Mouse (Mus musculus) heart, embryonic 15.5 days (tissue): ENCODE results near the gene Snph. TPM values are rescaled to one million over a fixed set of nuclear protein-coding genes. Genes with fewer than 3 reads are reported as not detected.

ENCODE experiments used
- ATAC-seq: fragments of 200-750 bp; cut with Nextera tagmentation; replicated peaks from 2 replicates; pipeline ENCODE4 v1.8.0; 2017; ENCODE audit warnings: low read depth, moderate TSS enrichment; ENCODE audit not compliant: insufficient number of reproducible peaks, insufficient read depth, low FRiP score
- H3K27ac ChIP-seq: fragments of 300-500 bp; sonication (generic); 2 replicates; pipeline ENCODE4 v1.5.1; 2015; ENCODE audit warnings: mild to moderate bottlenecking, inconsistent platforms
- H3K27me3 ChIP-seq: fragments of 300-500 bp; sonication (generic); 2 replicates; pipeline ENCODE4 v1.6.1; 2015; ENCODE audit warnings: inconsistent platforms
- H3K36me3 ChIP-seq: fragments of 300-500 bp; sonication (generic); 2 replicates; pipeline ENCODE4 v1.6.1; 2015; ENCODE audit warnings: mild to moderate bottlenecking, inconsistent platforms
- H3K4me1 ChIP-seq: fragments of 300-500 bp; sonication (generic); replicated peaks from 2 replicates; pipeline ENCODE4 v1.6.1; 2015; ENCODE audit warnings: inconsistent platforms
- H3K4me2 ChIP-seq: fragments of 300-500 bp; sonication (generic); 2 replicates; pipeline ENCODE4 v1.6.1; 2015; ENCODE audit warnings: inconsistent platforms, mild to moderate bottlenecking, moderate library complexity
- H3K4me3 ChIP-seq: fragments of 300-500 bp; sonication (generic); 2 replicates; pipeline ENCODE4 v1.5.1; 2015; ENCODE audit warnings: mild to moderate bottlenecking, inconsistent platforms
- H3K9ac ChIP-seq: fragments of 300-500 bp; sonication (generic); 2 replicates; pipeline ENCODE4 v1.6.1; 2015; ENCODE audit warnings: mild to moderate bottlenecking, inconsistent platforms
- H3K9me3 ChIP-seq: fragments of 300-500 bp; sonication (generic); replicated peaks from 2 replicates; pipeline ENCODE4 v1.6.1; 2016; ENCODE audit warnings: inconsistent platforms
- WGBS: fragments of 180-500 bp; shearing (Covaris S2); methylation state at CpG from one replicate; pipeline ENCODE4 v1.1.7; 2015; ENCODE audit warnings: mixed read lengths; 5-methylcytosine and 5-hydroxymethylcytosine counted together
- polyA plus RNA-seq: library from polyadenylated mRNA; unstranded; fragments of >200 nt; fragmentation: Nextera tagmentation; extraction: Ambion mirVana; gene quantifications from 2 replicates; pipeline ENCODE4 v1.2.1, GENCODE M21; 2015

Snph gene
- polyA plus RNA-seq = 0.18 and 0.25 TPM in 2 replicates

DNA sequence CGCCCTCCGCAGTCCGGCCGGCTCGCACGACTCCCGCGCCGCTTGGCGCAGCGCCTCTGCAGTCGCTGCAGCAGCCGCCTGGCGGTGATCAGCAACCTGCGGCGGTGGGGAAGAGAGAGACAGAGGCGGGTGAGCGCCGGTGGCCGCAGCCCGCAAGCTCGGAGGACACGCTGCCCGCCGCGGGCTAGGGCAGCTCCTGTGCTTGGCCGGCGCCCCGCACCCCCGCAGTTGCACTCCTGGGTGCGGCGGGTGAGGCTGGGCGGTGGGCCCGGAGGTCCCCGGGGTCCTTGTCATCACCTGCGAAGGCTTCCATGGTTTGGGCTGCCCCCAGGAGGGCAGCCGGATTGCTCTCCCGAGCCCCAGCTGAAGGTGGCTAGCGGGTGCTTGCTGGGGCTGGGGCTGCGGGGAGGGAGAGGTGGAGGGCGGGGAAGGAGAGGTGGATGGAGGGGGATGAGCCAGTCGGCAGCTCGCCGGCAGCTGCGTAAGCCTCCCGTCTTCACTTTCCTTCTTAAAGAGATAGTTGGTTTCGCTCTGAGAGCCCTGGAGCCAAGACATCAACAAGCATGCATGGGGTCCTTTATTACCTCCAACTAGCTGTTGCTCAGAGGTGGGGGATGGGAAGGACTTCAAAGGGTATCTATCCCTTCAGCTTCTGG lies at the start of gene Snph:
Gene Snph (minus strand): TSS at position 435 of the 656 bp plus-strand sequence.
- WGBS = under 1% methylated on average over 47 of the region's 47 CpGs
- peaks cover 41% of the 10 kb centered on the region for H3K27me3 ChIP-seq
- H3K27ac ChIP-seq = no peak within 1 kb of the TSS
- H3K36me3 ChIP-seq = no peaks in the 10 kb centered on the region
- no peaks in the 10 kb centered on the region for H3K9me3 ChIP-seq
- peak within 1 kb of the TSS; percentile 57 for H3K9ac ChIP-seq
- peaks cover 10% of the 10 kb centered on the region for H3K4me1 ChIP-seq
- peak within 1 kb of the TSS; percentile 63 for H3K4me3 ChIP-seq
- peak within 1 kb of the TSS; percentile 100 for H3K4me2 ChIP-seq
- ATAC-seq = peak; percentile 65

GRCm38 (mm10) chr2:151676234-151676633 lies 43.8 kb upstream of the Snph start:
- Histone ChIP-seq H3K4me1 (no peaks in the 10 kb centered on the region), H3K27ac (no peak overlapping the region), H3K27me3 (peaks cover 4% of the 10 kb centered on the region; the same call in 1 of the 2 replicates), H3K36me3 (no peaks in the 10 kb centered on the region), H3K9ac (no peak overlapping the region), H3K4me3 (no peak overlapping the region), H3K4me2 (no peak overlapping the region), H3K9me3 (no peaks in the 10 kb centered on the region)
- 54% methylated on average over 2 of the region's 2 CpGs for WGBS
- no peak for ATAC-seq

DNA sequence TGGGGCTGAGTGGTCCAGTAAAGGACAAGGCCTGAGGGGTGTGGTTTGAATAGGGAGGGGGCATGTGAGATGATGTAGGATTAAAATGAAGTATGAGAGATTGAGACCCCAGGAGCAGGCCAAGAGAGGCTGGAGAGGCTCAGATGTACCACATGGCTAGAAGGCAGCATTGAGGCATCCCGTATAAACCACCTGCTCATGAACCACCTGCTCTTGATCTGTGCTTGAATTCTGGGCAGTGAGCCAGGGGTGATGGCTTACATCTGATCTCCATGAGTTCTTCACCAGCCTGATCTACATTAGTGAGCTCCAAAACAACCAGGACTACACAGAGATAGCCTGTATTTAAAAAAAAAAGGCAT lies 38.6 kb upstream of the Snph start:
- Histone ChIP-seq H3K27me3 (peaks cover 11% of the 10 kb centered on the region), H3K27ac (no peak overlapping the region), H3K4me3 (no peak overlapping the region), H3K36me3 (no peaks in the 10 kb centered on the region), H3K4me1 (peaks cover 6% of the 10 kb centered on the region; the same call in 1 of the 2 replicates), H3K9ac (no peak overlapping the region), H3K4me2 (no peak overlapping the region), H3K9me3 (no peaks in the 10 kb centered on the region)
- WGBS = 57% methylated on average over 1 of the region's 1 CpGs
- ATAC-seq = no peak

DNA sequence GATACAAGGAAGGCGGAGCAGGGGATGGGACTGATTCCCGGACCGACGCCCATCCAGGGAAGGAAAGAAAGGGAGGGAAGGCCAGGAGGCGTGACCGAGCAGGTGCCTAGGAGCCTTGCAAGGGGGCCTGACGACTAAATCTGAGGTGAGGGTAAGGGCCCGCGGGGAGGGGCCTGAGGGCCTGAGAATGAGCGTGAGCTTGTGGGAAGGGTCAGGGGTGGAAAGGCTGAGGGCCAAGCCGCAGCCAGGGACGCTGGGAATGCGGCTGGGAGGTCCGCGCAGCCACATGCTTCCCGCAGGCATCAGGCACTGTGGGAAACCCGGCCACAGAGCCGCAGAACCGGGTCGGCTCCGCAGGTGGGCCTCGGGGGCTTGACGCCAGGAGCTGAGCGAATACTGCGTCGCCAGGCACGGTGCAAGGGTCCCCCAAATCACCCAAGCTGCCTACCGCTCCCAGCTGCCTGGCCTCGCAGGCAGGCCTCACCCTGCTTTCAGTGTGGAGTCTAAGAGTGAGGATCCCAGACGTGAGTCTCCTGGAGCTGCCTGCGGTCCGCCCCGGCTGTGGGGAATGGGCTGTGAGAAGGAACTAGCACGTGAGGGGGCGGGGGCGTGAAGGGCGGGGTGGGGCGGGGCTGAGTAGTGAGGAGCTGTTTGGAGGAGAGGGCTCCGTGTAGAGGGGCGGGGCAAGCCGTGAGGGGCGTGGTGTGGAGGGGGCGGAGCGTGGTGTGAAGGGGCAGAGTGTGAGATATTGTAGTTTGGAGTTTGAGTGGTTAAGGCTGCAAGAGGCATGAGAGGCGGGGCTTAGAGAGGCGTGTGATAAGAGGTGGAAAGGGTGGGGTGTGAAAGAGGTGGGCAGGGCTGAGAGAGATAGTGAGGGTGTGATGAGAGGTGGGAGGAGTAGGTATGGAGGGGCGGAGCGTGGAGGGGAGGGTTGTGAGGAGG lies 37.9 kb upstream of the Snph start:
- Histone ChIP-seq H3K4me3 (no peak overlapping the region; the same call in 1 of the 2 replicates), H3K4me1 (peaks cover 6% of the 10 kb centered on the region; the same call in 1 of the 2 replicates), H3K9ac (no peak overlapping the region), H3K27ac (no peak overlapping the region), H3K36me3 (no peaks in the 10 kb centered on the region), H3K4me2 (peak overlapping the region; percentile 38), H3K9me3 (no peaks in the 10 kb centered on the region), H3K27me3 (peaks cover 11% of the 10 kb centered on the region)
- 29% methylated on average over 48 of the region's 48 CpGs for WGBS
- ATAC-seq = no peak

- Histone ChIP-seq H3K9ac (no peak within 1 kb of the TSS), H3K27ac (no peak within 1 kb of the TSS), H3K36me3 (no peaks in the 10 kb centered on the region), H3K9me3 (no peaks in the 10 kb centered on the region), H3K4me2 (no peak within 1 kb of the TSS), H3K4me1 (peaks cover 6% of the 10 kb centered on the region; the same call in 1 of the 2 replicates), H3K27me3 (peaks cover 11% of the 10 kb centered on the region), H3K4me3 (no peak within 1 kb of the TSS)
- 69% methylated on average over 3 of the region's 3 CpGs for WGBS
- ATAC-seq = no peak
These were observed 36.0 kb upstream of the Snph start, which contains the start of gene Rad21l for GRCm38 (mm10) chr2:151668433-151668832. Gene Rad21l, minus strand, starts transcription at chr2:151668533.

DNA sequence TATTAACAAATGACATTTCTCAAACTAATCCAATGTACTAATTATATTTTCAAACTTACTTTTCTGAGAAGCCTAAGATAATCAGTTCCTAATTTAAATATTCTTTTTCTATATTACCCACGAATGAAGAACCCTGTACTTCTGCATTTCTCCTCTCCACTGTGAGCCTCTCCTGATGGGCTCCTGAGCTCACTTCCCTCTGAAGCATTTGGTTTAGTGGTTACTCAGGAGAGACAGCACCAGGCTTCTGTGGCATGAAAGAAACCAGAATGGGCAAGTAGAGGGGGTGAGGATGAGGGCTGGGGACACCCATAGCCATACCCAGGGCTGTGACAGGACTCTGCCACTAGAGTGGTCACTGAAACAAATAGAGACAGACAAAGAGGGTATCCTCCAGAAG lies 19.7 kb upstream of the Snph start:
- Histone ChIP-seq H3K27me3 (no peaks in the 10 kb centered on the region), H3K4me1 (no peaks in the 10 kb centered on the region), H3K4me2 (no peak overlapping the region), H3K9me3 (no peaks in the 10 kb centered on the region), H3K36me3 (no peaks in the 10 kb centered on the region), H3K27ac (no peak overlapping the region), H3K9ac (no peak overlapping the region), H3K4me3 (no peak overlapping the region)
- 50% methylated on average over 1 of the region's 1 CpGs for WGBS
- no peak for ATAC-seq

- H3K9me3 ChIP-seq = no peaks in the 10 kb centered on the region
- WGBS = 88% methylated on average over 2 of the region's 2 CpGs
- H3K4me1 ChIP-seq = peaks cover 10% of the 10 kb centered on the region
- peaks cover 24% of the 10 kb centered on the region for H3K27me3 ChIP-seq
- no peaks in the 10 kb centered on the region for H3K36me3 ChIP-seq
- no peak overlapping the region for H3K4me3 ChIP-seq
- no peak overlapping the region for H3K4me2 ChIP-seq
- H3K9ac ChIP-seq = no peak overlapping the region
- ATAC-seq = no peak
- H3K27ac ChIP-seq = no peak overlapping the region
These were observed 3.6 kb upstream of the Snph start for GRCm38 (mm10) chr2:151636015-151636402.

DNA sequence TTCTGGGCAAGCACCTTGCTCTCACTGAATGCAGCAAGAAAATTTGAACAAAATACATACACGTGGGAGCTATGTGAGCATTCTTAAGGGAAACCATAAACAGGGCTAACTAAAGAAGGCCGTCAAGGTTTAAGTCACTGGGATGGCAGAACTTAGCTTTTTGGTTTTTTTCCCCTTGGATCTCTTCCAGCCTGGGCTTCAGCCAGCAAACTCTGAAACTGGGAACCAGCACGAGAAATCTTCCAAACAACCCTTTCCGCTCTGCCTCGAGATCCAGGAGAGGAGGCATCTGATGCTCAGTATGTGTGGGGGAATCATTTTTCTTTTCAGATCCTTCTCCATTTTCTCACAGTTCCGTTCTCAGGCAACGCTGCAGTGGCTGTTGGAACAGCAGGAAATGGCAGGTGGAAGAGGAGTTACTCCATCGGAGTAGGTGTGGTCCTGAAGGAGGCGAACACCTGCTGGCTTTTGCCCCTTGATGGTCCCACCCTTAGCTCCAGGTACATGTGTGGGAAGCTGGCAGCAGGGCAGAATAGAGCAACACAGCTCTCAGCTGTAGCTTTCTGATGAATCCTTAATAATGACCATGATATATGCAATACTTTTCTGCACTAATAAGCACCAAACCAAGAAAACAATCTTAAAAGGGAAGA lies 3.1 kb upstream of the Snph start:
- Histone ChIP-seq H3K4me3 (no peak overlapping the region), H3K27me3 (peaks cover 29% of the 10 kb centered on the region), H3K4me2 (no peak overlapping the region), H3K27ac (no peak overlapping the region), H3K9me3 (no peaks in the 10 kb centered on the region), H3K9ac (no peak overlapping the region), H3K4me1 (peaks cover 10% of the 10 kb centered on the region), H3K36me3 (no peaks in the 10 kb centered on the region)
- 52% methylated on average over 9 of the region's 9 CpGs for WGBS
- ATAC-seq = no peak

- Histone ChIP-seq H3K27me3 (peaks cover 34% of the 10 kb centered on the region), H3K27ac (no peak overlapping the region), H3K9me3 (no peaks in the 10 kb centered on the region), H3K4me2 (no peak overlapping the region), H3K9ac (no peak overlapping the region), H3K4me1 (peaks cover 10% of the 10 kb centered on the region), H3K36me3 (no peaks in the 10 kb centered on the region), H3K4me3 (no peak overlapping the region)
- ATAC-seq = no peak
- WGBS = 26% methylated on average over 2 of the region's 2 CpGs
These were observed 2.5 kb upstream of the Snph start for GRCm38 (mm10) chr2:151634903-151635302.

- peaks cover 10% of the 10 kb centered on the region for H3K4me1 ChIP-seq
- no peak for ATAC-seq
- H3K9ac ChIP-seq = no peak overlapping the region
- H3K4me3 ChIP-seq = no peak overlapping the region
- H3K4me2 ChIP-seq = peak overlapping the region; percentile 100; the same call in 1 of the 2 replicates
- H3K36me3 ChIP-seq = no peaks in the 10 kb centered on the region
- H3K9me3 ChIP-seq = no peaks in the 10 kb centered on the region
- WGBS = 52% methylated on average over 5 of the region's 5 CpGs
- H3K27ac ChIP-seq = no peak overlapping the region
- H3K27me3 ChIP-seq = peaks cover 41% of the 10 kb centered on the region
These were observed 589 bp upstream of the Snph start for GRCm38 (mm10) chr2:151632982-151633381.
